Mouse (Mus musculus) neural tube, embryonic 10.5 days (tissue): ENCODE measurements around the gene Nell1.

Experiments
- DNase-seq: peaks from one replicate; pipeline ENCODE4 v3.0.0-alpha.2; 2017; ENCODE audit warnings: low spot score; ENCODE audit errors: extremely low spot score

Gene Nell1

DNA sequence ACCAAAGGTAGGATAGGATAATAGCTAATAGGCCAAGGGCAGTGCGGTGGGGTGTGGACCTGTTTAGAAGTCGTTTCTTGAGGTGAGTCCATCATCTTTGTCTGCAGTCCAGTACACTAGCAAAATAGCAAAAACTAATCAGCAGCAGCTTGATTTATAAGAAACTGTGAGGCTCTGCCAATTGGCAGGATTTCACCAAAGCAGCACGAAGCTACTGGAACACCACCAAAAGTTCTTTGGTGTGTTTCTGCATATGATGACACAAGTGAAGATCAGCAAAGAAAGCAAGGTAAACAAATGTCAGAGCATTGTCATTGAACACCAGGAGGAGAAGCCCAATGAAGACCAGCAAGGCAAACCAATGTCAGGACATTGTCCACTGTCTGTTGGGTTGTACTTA is 542.0 kb downstream of the Nell1 start:
- no peak for DNase-seq

GRCm38 (mm10) chr7:50543373-50543772 is 568.7 kb downstream of the Nell1 start:
- DNase-seq, result no peak

DNA sequence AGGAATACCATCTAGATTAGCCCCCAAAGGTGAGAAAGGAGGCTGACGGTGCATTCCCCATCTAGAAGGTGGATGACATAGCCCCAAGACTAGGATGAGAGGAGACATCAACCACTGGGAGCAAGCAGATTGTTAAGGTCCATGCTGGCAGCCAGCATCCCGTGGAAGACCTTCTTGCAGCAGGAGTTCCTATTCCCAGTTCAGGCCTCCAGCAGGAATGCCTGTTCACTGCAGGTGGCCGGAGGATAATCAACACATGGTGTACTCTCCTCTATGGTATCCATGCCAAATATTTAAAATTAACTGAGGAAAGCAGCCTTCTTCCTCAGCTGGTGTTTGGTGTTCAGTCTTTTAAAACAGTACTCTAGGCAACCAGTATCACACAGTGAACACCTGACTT is 574.9 kb downstream of the Nell1 start:
- no peak for DNase-seq

GRCm38 (mm10) chr7:50551426-50551825 is 576.8 kb downstream of the Nell1 start:
- DNase-seq, result no peak

DNA sequence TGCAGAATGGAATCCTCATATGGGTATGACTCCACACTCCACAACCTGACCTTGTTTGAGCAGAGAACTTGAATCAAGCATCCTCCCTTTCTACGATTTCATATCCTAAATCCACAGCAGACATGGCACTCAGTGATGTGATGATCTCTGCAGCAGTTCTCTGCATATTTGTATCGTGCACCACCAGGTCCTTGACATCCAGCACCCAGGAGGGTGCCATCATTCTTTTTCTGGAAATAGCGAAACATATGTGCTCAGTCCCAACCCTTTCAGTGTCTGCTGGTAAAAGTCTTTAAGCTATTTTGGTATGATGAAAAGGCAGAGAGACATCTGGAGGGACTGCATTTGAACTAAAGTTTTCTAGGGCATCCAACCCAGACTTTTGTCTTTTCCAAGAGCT is 588.0 kb downstream of the Nell1 start:
- DNase-seq, result no peak

DNA sequence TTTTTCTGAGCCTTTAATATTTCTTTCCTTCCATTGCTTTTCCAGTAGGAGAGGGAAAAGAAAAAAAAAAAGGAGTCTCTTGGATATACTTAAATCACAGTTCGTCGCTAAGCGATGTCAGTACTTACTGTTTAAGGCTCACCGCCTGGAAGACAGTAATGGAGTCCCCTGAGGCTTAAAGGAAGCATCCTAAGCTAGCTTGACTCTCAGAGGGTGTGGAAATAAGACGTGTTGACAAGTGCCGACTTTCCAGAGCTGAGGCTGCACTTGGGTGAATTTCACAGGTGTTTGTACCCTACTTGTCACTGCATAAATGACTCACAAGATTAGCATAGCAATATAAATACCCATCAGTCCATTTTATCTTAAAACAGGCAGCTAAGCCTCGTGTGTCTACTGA is 599.2 kb downstream of the Nell1 start:
- DNase-seq, result no peak

- no peak for DNase-seq
Observed at GRCm38 (mm10) chr7:50588642-50589424, 614.2 kb downstream of the Nell1 start.

- no peak for DNase-seq
Observed at GRCm38 (mm10) chr7:50598890-50599289, 624.2 kb downstream of the Nell1 start, which contains the start of gene 4933405O20Rik. 4933405O20Rik (plus strand) TSS chr7:50599190.

GRCm38 (mm10) chr7:50614101-50614500 is 639.4 kb downstream of the Nell1 start:
- DNase-seq, result no peak

- no peak for DNase-seq
Observed at GRCm38 (mm10) chr7:50629186-50629585, 654.5 kb downstream of the Nell1 start.

DNA sequence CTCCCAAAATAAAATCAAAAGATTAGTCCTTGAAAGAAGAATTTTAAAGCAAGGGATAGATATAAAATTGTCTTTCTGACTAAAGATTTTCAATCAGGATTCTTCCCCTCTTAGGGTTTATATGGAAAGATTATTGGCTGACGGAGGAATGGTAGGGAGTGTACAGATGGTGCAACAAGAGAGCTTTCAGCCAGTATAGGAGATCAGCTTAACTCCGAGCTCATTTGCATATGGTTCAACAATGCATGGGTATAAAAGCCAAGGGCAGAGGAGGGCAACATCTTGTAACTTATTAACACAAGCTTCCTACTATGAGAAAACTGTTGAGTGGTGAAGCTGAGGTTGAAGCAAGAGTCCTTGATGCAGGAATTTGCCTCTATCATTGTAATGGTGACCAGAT is 658.5 kb downstream of the Nell1 start:
- DNase-seq, result no peak

GRCm38 (mm10) chr7:50672266-50672665 is 697.6 kb downstream of the Nell1 start:
- no peak for DNase-seq

GRCm38 (mm10) chr7:50675444-50675843 is 700.8 kb downstream of the Nell1 start:
- no peak for DNase-seq

- DNase-seq, result no peak
Observed at GRCm38 (mm10) chr7:50677511-50677910, 702.8 kb downstream of the Nell1 start.

DNA sequence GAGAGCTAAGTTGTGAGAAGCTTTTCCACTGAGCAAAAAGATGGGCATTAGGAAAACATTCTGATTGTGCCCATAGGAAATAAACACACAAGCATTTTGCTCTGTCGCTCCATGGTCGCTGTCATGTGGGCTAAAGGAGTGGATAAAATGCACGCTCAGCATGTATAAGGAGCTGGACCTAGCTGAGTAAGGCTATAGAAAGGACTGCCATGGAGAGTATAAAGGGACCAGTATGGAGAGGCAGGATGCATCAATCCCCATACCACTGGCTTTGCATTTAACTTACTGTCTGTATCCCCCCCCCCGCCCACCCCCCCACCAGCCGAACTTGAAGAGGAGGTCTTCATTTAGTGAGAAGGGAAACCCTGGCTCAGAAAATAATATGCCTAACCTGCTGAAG is 711.7 kb downstream of the Nell1 start:
- no peak for DNase-seq

DNA sequence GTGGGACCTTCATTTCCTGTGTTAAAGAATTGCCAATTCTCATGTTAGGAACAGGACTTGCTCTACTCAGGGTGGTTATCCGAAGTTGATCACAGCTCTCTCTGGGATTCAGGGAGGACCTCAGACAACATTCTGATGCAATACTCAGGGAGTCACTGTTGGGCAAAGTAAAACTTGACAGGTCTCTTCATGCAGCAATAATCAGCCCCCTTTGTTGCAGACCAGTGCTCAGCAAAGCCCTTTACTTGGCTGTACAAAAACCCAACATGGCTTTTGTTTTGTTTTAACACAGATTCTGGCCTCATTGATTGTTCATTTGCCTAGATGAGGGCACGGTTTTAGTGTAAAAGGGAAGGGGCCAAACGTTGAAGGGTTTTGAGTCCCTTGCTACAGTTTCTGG is 750.5 kb downstream of the Nell1 start:
- DNase-seq, result no peak

- DNase-seq, result no peak
Observed at GRCm38 (mm10) chr7:50730951-50731350, 756.3 kb downstream of the Nell1 start.

- no peak for DNase-seq
Observed at GRCm38 (mm10) chr7:50755516-50755915, 780.9 kb downstream of the Nell1 start.

- no peak for DNase-seq
Observed at GRCm38 (mm10) chr7:50756409-50756808, 781.7 kb downstream of the Nell1 start.

DNA sequence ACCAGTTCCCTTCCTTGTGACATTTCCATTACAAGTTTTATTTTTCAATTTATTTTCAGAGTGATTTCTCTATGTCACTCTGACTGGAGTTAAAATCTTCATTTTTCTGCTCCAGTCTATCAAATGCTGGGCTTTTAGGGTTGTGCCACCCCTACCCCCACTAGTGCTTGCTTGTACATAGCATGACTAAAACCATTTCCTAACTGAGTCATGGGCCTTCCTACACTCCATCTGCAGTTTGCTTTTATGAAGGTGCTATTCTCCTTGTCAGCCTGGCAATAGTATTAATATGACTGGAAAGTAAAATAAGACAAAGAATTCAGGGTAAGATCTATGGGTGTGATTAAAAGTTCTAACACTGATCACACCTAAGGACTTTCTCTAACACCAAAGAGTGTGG is 798.9 kb downstream of the Nell1 start:
- DNase-seq, result no peak

DNA sequence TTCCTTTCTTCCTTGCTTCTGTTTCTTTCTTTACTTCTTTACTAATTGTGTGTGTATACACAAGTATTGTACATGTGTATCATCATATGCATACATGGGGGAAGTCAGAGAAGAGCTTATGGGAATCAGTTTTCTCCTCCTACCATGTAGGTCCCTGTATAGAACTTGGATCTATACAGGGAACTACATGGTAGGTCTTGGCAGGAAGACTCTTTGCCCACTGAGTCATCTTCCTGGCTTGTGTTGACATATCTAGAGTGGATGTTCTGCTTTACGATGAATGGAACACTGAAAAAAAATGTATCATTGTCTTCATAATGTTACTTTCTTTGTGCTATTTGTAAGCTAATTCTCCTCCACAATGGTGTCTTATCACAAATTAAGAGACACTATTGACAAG is 806.4 kb downstream of the Nell1 start:
- DNase-seq, result no peak

DNA sequence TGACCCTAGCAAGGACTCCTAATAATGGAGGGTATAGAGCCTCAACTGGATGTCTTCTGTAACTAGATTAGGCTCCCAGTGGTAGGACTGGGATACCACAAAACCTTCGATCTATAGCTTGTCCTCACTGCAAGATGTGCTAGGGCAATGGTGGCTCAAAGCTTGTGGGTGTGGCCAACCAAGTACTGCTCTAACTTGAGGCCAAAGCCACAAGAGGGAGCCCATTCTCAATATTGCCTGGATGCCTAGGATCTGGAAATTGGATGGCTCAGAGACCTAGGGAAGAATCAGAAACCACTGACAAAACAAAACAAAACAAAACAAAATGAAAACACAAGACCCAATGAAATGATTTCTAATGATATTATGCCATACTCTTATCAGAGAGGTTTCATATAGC is 809.0 kb downstream of the Nell1 start:
- peak; percentile 16 for DNase-seq

DNA sequence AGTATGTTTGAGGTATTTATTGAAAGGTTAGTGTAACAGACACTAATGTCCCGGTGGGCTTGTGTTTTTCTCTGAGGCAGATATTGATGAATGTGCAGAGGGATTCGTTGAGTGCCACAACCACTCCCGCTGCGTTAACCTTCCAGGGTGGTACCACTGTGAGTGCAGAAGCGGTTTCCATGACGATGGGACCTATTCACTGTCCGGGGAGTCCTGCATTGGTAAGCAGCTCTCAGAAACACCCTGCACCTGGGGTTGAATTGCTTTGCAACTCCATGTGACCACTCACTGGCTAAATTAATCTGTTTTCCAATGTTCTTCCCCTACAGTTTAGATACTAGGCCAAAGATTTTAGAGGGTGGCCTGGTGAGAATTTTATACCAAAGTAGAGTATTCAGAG is 851.5 kb downstream of the Nell1 start:
- DNase-seq, result no peak

- no peak for DNase-seq
Observed at GRCm38 (mm10) chr7:50832799-50833198, 858.1 kb downstream of the Nell1 start.
